Comparison of ENCODE assay signal across 9 mouse cellular contexts in genomic region chr17:26397339-26397738, GRCm38 (mm10). TPM values are rescaled to one million over a fixed set of nuclear protein-coding genes. Genes with fewer than 3 reads are reported as not detected.
A peak's percentile ranks its signal among the peaks of the same experiment; 100 is the strongest.
DNase-seq lines count a peak whose midpoint lies in the region; ATAC-seq lines count a peak whose summit lies in the region.
"Had no signal": no experiment of that assay in that cellular context is flagged by ENCODE, and none has a peak within 500 bp of the region (broad histone marks: within the 10 kb centered on the region; RNA-seq: fewer than 3 reads in every experiment).

No protein-coding gene starts in this region.

- H3K4me1 ChIP-seq in embryonic facial prominence, embryonic 10.5 days: peaks cover 7% of the 10 kb centered on the region
- H3K4me1 ChIP-seq in intestine, embryonic 16.5 days (ENCODE audit: control insufficient read depth, insufficient read depth, low read length): no peaks in the 10 kb centered on the region; the same call in 1 of the 2 replicates
- H3K4me1 ChIP-seq in midbrain, embryonic 10.5 days: no peaks in the 10 kb centered on the region

- no peak overlapping the region for H3K4me3 ChIP-seq in embryonic facial prominence, embryonic 10.5 days
- H3K4me3 ChIP-seq in intestine, embryonic 16.5 days (ENCODE audit: low read length): no peak overlapping the region
- H3K4me3 ChIP-seq in midbrain, embryonic 10.5 days: no peak overlapping the region

- H3K27ac ChIP-seq in embryonic facial prominence, embryonic 10.5 days (replicated peaks): peak overlapping the region; percentile 27; the same call in 1 of the 2 replicates
- peak overlapping the region; percentile 55 for H3K27ac ChIP-seq in intestine, embryonic 16.5 days (ENCODE audit: low read length)
- H3K27ac ChIP-seq in midbrain, embryonic 10.5 days (replicated peaks): no peak overlapping the region
- H3K27ac ChIP-seq: liver, embryonic 14.5 days had no signal

- 47% methylated on average over 6 of the region's 6 CpGs for WGBS in embryonic facial prominence, embryonic 10.5 days
- WGBS in intestine, embryonic 16.5 days: 32% methylated on average over 6 of the region's 6 CpGs
- 69% methylated on average over 6 of the region's 6 CpGs for WGBS in midbrain, embryonic 10.5 days

- no peak overlapping the region for H3K9ac ChIP-seq in intestine, embryonic 16.5 days (ENCODE audit: low read depth, low read length)
- H3K9ac ChIP-seq: liver, embryonic 14.5 days had no signal

- H3K27me3 ChIP-seq in embryonic facial prominence, embryonic 10.5 days (replicated peaks; ENCODE audit: low read depth, poor library complexity, severe bottlenecking): no peaks in the 10 kb centered on the region
- no peaks in the 10 kb centered on the region for H3K27me3 ChIP-seq in intestine, embryonic 16.5 days (replicated peaks; ENCODE audit: control insufficient read depth, insufficient read depth, low read length)
- no peaks in the 10 kb centered on the region for H3K27me3 ChIP-seq in midbrain, embryonic 10.5 days (ENCODE audit: low read depth, poor library complexity, severe bottlenecking)

- peak; percentile 93 for ATAC-seq in frontal cortex, adult (ENCODE audit: low TSS enrichment)
- ATAC-seq in intestine, embryonic 16.5 days: peak; percentile 50

- H3K4me2 ChIP-seq in intestine, embryonic 16.5 days (ENCODE audit: low read depth, low read length): no peak overlapping the region

- H3K9me3 ChIP-seq in embryonic facial prominence, embryonic 10.5 days: no peaks in the 10 kb centered on the region
- no peaks in the 10 kb centered on the region for H3K9me3 ChIP-seq in intestine, embryonic 16.5 days (ENCODE audit: control insufficient read depth, low read length)
- no peaks in the 10 kb centered on the region; the same call in 1 of the 2 replicates for H3K9me3 ChIP-seq in midbrain, embryonic 10.5 days (replicated peaks)

- no peak for DNase-seq in frontal cortex, postnatal 25 days (ENCODE audit: low spot score in 2 of 2)
- DNase-seq in embryonic facial prominence, embryonic 10.5 days (ENCODE audit: low spot score): no peak
- peak; percentile 43 for DNase-seq in ovary, postnatal 36 days (ENCODE audit: low spot score)
- DNase-seq in midbrain, embryonic 10.5 days (ENCODE audit: low spot score): no peak
- DNase-seq in thymus, postnatal 10 days (ENCODE audit: low spot score in 2 of 2): no peak
- no peak for DNase-seq in spleen, postnatal 36 days (ENCODE audit: low spot score in 2 of 2)

- no peaks in the 10 kb centered on the region for H3K36me3 ChIP-seq in embryonic facial prominence, embryonic 10.5 days (replicated peaks)
- no peaks in the 10 kb centered on the region for H3K36me3 ChIP-seq in intestine, embryonic 16.5 days (ENCODE audit: control insufficient read depth, insufficient read depth, low read length)
- no peaks in the 10 kb centered on the region for H3K36me3 ChIP-seq in midbrain, embryonic 10.5 days

RNA-seq across cellular contexts. Expression of gene Neurl1b, which starts 17.3 kb away (rescaled TPM):
- polyA plus RNA-seq in embryonic facial prominence, embryonic 10.5 days (2016; fragmentation: Nextera tagmentation; extraction: Ambion mirVana): 0.16 TPM in 2 replicates
- 1.5 and 1.6 TPM in 2 replicates for polyA plus RNA-seq in intestine, embryonic 16.5 days (2015; fragmentation: Nextera tagmentation; extraction: Ambion mirVana)
- polyA plus RNA-seq in midbrain, embryonic 10.5 days (2016; fragmentation: Nextera tagmentation; extraction: Ambion mirVana): 0.16 and 0.19 TPM in 2 replicates
